Mouse (Mus musculus) liver, adult 2 months (tissue): ENCODE measurements around the gene Nol4l.

ENCODE experiments used
- CTCF ChIP-seq: fragments of 200-500 bp; IDR thresholded peaks from 2 replicates; pipeline ENCODE4 v1.5.1; 2011; ENCODE audit warnings: low read depth, low read length, control low read depth
- POLR2A ChIP-seq: fragments of 200-500 bp; IDR thresholded peaks from 2 replicates; pipeline ENCODE4 v1.6.1; 2011; ENCODE audit warnings: low read length, control low read depth; ENCODE audit not compliant: insufficient read depth; ENCODE audit errors: extremely low read depth

GRCm38 (mm10) chr2:153548221-153548923 lies 18.6 kb upstream of the Nol4l start:
- TF ChIP-seq CTCF: no peak
- no peak for TF ChIP-seq POLR2A
